Mouse (Mus musculus): Measurements from ENCODE around the gene Zfp866.

DNA sequence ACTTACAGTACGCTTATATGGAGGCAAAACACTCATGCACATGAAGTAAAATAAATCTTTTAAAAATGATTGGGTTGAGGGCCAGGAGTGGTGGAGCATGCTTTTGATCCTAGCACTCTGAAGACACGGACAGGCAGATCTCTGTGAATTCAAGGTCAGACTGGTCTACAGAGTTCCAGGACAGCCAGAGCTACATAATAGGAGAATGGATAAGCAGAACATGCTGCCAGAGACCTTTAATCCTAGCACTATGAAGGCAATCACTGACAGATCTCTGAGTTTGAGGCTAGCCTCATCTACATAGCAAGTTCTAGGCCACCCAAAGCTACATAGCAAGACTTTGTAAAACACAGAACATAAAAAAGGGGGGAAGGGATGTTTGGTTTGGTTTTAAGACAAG, 18.9 kb downstream of the Zfp866 start:
- no peak for TF ChIP-seq MAX (IDR thresholded peaks at IDR 0.05; ENCODE audit: low read length)
- no peak for TF ChIP-seq EP300 (IDR thresholded peaks at IDR 0.05; ENCODE audit: low read length)
- no peak for TF ChIP-seq MAZ (IDR thresholded peaks at IDR 0.05; ENCODE audit: low read depth, low read length)
- no peak for TF ChIP-seq USF2 (conservative IDR thresholded peaks at IDR 0.05; ENCODE audit: low read depth, low read length)
- TF ChIP-seq JUND (conservative IDR thresholded peaks at IDR 0.05; ENCODE audit: low read depth, low read length) = no peak
- no peak for TF ChIP-seq MAFK (IDR thresholded peaks at IDR 0.05; ENCODE audit: insufficient replicate concordance, low read length)
- no peak for TF ChIP-seq CTCF (conservative IDR thresholded peaks at IDR 0.05 in 1 of 2, IDR thresholded peaks at IDR 0.05 in 1 of 2; ENCODE audit: low read depth in 2 of 2, low read length in 2 of 2)
- TF ChIP-seq TCF12 (IDR thresholded peaks at IDR 0.05; ENCODE audit: low read depth, low read length) = no peak
- no peak for TF ChIP-seq RCOR1 (conservative IDR thresholded peaks at IDR 0.05; ENCODE audit: low read depth, low read length)
- no peak for TF ChIP-seq POLR2A (IDR thresholded peaks at IDR 0.05; ENCODE audit: low read depth, low read length)
